Comparison of ENCODE assay signal across 12 mouse cellular contexts in genomic region chr2:114918420-114919332, GRCm38 (mm10).
DNase-seq lines count a peak whose midpoint lies in the region; ATAC-seq and TF ChIP-seq lines count a peak whose summit lies in the region.
"Had no signal": no experiment of that assay in that cellular context is flagged by ENCODE, and none has a peak within 500 bp of the region (broad histone marks: within the 10 kb centered on the region; RNA-seq: fewer than 3 reads in every experiment).

No protein-coding gene starts in this region.

- H3K9ac ChIP-seq in kidney, embryonic 14.5 days (ENCODE audit: low read depth, low read length), result no peak overlapping the region
- H3K9ac ChIP-seq: embryonic facial prominence, embryonic 15.5 days had no signal

- 58% methylated on average over 16 of the region's 16 CpGs for WGBS in kidney, embryonic 14.5 days
- 55% methylated on average over 16 of the region's 16 CpGs for WGBS in kidney, adult 2 months

- no peak overlapping the region for H3K4me2 ChIP-seq in kidney, embryonic 14.5 days (replicated peaks; ENCODE audit: low read depth, low read length)
- H3K4me2 ChIP-seq: embryonic facial prominence, embryonic 15.5 days had no signal

- H3K9me3 ChIP-seq in kidney, embryonic 14.5 days (ENCODE audit: control insufficient read depth, low read length), result no peaks in the 10 kb centered on the region
- H3K9me3 ChIP-seq: embryonic facial prominence, embryonic 15.5 days had no signal

- no peak for DNase-seq in kidney, adult 2 months
- peak; percentile 26 to 37 for DNase-seq in right cerebral cortex, postnatal 10 days (ENCODE audit: low spot score in 2 of 2)
- no peak for DNase-seq in right cerebral cortex, postnatal 14 days
- peak; percentile 10 to 20 for DNase-seq in layer of hippocampus, adult 2 months (ENCODE audit: low spot score in 2 of 2)
- peak; percentile 53 for DNase-seq in retina, postnatal 1 day
- DNase-seq in urinary bladder, postnatal 14 days (ENCODE audit: low spot score), result no peak
- no peak for DNase-seq in MN1 (ENCODE audit: low spot score)
- DNase-seq: heart, adult 11 months; lung, postnatal 36 days; thymus, postnatal 25 days had no signal

- TF ChIP-seq CTCF in kidney, adult 2 months (conservative IDR thresholded peaks at IDR 0.05; ENCODE audit: insufficient read depth, insufficient read length, low read depth, low read length), result no peak
- TF ChIP-seq CTCF in layer of hippocampus, adult 2 months (conservative IDR thresholded peaks at IDR 0.05), result no peak

- H3K4me3 ChIP-seq in kidney, embryonic 14.5 days (ENCODE audit: low read length), result no peak overlapping the region
- H3K4me3 ChIP-seq in kidney, adult 2 months (ENCODE audit: insufficient read depth, low read depth, low read length), result no peak overlapping the region
- no peak overlapping the region for H3K4me3 ChIP-seq in layer of hippocampus, adult 2 months
- H3K4me3 ChIP-seq: embryonic facial prominence, embryonic 15.5 days had no signal

- ATAC-seq in kidney, embryonic 14.5 days (ENCODE audit: low FRiP score, low TSS enrichment), result peak; percentile 87

- H3K4me1 ChIP-seq in kidney, embryonic 14.5 days (ENCODE audit: control insufficient read depth, insufficient read depth, low read length), result 0 out of 2 replicates have a peak, but pooled peaks cover 5% of the 10 kb centered on the region
- H3K4me1 ChIP-seq in kidney, adult 2 months (ENCODE audit: control insufficient read depth, insufficient read depth, low read length), result no peaks in the 10 kb centered on the region

- no peaks in the 10 kb centered on the region for H3K27me3 ChIP-seq in kidney, embryonic 14.5 days (ENCODE audit: control insufficient read depth, insufficient read depth, low read length)
- H3K27me3 ChIP-seq in kidney, adult 2 months (replicated peaks; ENCODE audit: control insufficient read depth, insufficient read depth, low read length), result no peaks in the 10 kb centered on the region
- H3K27me3 ChIP-seq: embryonic facial prominence, embryonic 15.5 days had no signal

- TF ChIP-seq POLR2A in kidney, adult 2 months (IDR thresholded peaks at IDR 0.05; ENCODE audit: low read depth, low read length), result no peak

- H3K36me3 ChIP-seq in kidney, embryonic 14.5 days (ENCODE audit: control insufficient read depth, insufficient read depth, low read length), result no peaks in the 10 kb centered on the region
- no peaks in the 10 kb centered on the region for H3K36me3 ChIP-seq in kidney, adult 2 months (ENCODE audit: control insufficient read depth, insufficient read depth, low read length)
- H3K36me3 ChIP-seq: embryonic facial prominence, embryonic 15.5 days had no signal

- H3K27ac ChIP-seq in kidney, embryonic 14.5 days (ENCODE audit: low read depth, low read length), result no peak overlapping the region
- H3K27ac ChIP-seq in kidney, adult 2 months (ENCODE audit: insufficient read depth, low read depth, low read length), result no peak overlapping the region
- H3K27ac ChIP-seq in layer of hippocampus, adult 2 months, result no peak overlapping the region
- H3K27ac ChIP-seq: embryonic facial prominence, embryonic 15.5 days had no signal

Comparison
In these comparisons a context has a peak if more than half of its experiments do, and no peak if none do; other contexts are left out.
1. DNase-seq: peak in right cerebral cortex, postnatal 10 days (2 of 2), layer of hippocampus, adult 2 months (2 of 2) and retina, postnatal 1 day (single experiment); none in kidney, adult 2 months (single experiment), right cerebral cortex, postnatal 14 days (single experiment), urinary bladder, postnatal 14 days (single experiment) and MN1 (single experiment).